Mouse (Mus musculus) spleen, adult 2 months (tissue): ENCODE measurements at regions not wholly inside any gene's neighbourhood (a gene's known extent, or its start where the extent isn't known, plus 50 kb on each side); places are given as distances from the start of the nearest gene placed in this dataset.

Experiments used
- CTCF ChIP-seq: fragments of 200-500 bp; IDR thresholded peaks from 2 replicates; pipeline ENCODE4 v1.5.1; 2011; ENCODE audit warnings: mild to moderate bottlenecking, inconsistent platforms; ENCODE audit not compliant: insufficient read depth, insufficient read length, insufficient replicate concordance; ENCODE audit errors: extremely low read depth
- POLR2A ChIP-seq: fragments of 200-500 bp; IDR thresholded peaks from 2 replicates; pipeline ENCODE4 v1.6.1; 2011; ENCODE audit warnings: low read depth, low read length, inconsistent platforms

GRCm38 (mm10) chr8:78932069-78932468 is 96.2 kb upstream of the Zfp827 start:
- TF ChIP-seq POLR2A = no peak
- no peak for TF ChIP-seq CTCF
